Mouse (Mus musculus): ENCODE results near the gene Gpr85.
"Not testable (repeated sequence)": the region's sequence is repeated elsewhere in the genome, so short reads cannot be mapped to it uniquely, and the experiment has no call there.

The Gpr85 gene

DNA sequence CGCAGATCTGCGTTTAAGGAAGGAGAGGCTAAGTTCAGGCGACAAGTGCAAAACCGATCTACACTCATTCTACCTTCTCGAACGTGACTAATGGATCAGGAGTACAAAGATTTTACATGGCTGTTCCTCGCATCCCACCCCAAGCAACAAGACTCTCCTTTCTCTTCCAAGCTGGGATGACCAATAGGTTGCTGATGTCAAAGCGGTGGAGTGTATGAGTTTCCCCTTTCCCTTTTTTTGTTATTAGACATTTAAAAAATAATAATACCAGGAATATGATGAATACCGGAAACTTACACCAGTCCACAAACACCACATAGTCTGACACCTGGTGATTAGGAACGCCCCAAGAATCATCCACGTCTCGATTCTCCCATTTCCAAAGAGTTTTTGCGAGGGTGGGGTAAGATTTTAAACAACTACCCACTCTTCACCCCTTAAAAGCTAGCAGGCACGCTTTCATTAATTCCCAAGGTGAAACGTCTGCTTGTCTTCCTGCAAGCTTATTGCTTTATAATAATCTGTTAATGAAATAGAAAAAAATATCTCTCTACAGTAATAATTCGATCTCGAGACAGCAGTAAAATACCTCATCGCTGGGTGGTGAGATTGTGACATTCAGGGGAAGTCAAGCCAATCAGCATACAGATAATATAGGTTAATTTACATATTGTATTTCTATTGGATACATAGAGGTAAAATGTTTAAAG is at the start of gene Gpr85:
Gene Gpr85, minus strand, starts transcription at position 598 of the 710 bp plus-strand sequence.
- no peak for DNase-seq (ENCODE audit: low read depth in 1 of 2, low spot score in 2 of 2)

DNA sequence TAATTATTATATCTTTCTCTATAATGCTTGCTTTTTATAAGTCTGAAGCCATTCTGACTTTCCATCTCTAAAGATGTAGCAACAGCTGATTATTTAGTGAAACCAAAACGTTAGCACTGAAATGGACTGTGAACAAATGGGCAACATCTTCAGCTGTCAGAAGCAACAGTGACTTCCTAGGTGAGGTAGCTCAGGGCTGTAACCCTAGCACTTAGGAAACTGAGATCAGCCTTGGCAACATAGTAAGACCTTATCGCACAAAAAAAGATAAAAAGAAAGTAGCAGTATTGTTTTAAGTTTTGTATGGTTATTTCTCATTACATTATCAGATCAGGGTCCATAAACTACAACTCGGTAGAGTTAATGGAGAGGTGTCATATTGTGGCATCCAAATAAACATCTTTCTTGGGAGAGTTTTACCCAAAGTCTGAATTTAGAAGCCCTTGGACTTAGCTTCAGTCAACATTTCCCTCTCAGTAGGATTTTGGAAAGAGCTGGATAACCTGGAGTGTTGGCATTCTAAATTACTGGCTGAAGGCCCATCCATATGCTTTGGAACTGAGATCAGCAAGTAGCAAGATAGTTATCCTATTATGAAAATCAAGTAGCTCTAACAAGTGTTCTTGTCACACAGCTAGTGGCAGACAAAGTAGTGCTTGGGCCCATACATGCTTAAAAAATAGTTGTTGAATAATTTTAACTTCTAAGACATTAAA is 45.3 kb upstream of the Gpr85 start:
- no peak for DNase-seq (ENCODE audit: low read depth in 1 of 2, low spot score in 2 of 2)

DNA sequence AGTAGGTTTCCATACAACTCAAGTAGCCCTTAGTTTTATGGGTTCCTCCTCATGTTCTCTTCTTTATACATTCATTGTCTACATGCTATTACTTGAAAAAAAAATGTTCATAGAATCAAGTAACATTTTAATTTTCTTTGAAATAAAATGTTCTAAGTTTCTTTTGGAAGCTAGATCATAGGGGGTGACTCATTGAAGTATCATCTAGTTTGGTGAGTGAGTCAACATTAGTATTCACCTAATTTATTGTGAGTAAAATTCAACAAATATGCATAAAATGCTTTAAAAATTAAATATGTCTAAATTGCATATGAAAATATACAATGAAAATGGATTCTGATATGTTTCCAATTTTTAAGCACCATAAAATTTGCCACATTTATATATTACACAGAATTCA is 43.2 kb upstream of the Gpr85 start:
- DNase-seq (ENCODE audit: low read depth in 1 of 2, low spot score in 2 of 2): no peak

DNA sequence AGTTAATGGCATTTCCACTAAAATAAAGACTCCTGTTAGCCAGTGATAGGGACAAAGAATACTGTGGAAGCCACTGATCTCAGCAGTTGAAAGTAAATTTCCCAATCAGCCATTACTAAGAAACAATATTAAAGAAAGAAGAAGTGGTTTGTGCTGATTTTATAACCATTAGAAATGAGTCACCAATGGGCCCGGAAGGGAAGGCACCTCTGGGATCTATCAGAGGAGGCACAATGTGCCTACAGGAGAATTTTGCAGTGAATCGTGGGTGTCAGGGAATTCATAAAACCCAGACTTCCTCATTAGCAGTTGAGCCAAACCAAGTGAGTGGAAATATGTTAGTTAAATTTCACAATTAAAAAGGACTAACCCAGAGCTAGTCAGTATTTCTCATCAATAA is 34.2 kb upstream of the Gpr85 start:
- peak; percentile 10 to 17 for DNase-seq (ENCODE audit: low read depth in 1 of 2, low spot score in 2 of 2)

DNA sequence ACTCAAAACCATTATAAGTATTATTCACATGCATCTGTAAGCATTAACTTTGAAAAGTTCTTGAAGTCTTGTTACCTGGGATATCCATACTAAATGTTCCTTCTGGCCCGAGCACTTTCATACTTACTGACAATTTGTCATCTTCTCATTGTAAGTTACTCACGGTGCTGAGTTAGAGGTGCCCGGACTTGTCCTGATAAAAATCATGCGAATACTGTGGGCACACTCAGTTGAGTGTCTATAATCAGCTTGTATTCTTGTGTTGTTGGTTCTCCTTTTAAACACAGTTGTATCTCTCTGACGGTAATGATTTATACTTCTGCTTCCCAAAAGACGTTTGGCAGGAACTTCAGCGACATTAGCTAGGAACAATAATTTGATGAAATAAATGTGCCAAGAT is 32.3 kb upstream of the Gpr85 start:
- DNase-seq (ENCODE audit: low read depth in 1 of 2, low spot score in 2 of 2): no peak

DNA sequence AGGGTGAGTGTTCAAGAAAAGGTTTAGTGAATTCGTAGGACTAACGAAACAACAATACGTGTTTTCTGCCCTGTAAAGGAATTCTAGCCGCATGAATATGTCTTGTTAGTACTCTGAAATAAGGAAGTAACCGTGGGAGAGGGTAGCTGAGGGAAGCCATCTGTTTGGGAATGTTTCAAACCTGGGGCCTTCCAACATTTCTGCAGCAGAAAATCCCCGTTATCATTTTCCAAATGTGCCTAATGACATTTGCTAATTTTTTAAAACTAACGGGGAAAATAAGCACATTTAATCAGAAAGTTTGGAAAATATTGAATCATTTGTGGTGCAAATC is 31.9 kb upstream of the Gpr85 start:
- DNase-seq (ENCODE audit: low read depth in 1 of 2, low spot score in 2 of 2): no peak

DNA sequence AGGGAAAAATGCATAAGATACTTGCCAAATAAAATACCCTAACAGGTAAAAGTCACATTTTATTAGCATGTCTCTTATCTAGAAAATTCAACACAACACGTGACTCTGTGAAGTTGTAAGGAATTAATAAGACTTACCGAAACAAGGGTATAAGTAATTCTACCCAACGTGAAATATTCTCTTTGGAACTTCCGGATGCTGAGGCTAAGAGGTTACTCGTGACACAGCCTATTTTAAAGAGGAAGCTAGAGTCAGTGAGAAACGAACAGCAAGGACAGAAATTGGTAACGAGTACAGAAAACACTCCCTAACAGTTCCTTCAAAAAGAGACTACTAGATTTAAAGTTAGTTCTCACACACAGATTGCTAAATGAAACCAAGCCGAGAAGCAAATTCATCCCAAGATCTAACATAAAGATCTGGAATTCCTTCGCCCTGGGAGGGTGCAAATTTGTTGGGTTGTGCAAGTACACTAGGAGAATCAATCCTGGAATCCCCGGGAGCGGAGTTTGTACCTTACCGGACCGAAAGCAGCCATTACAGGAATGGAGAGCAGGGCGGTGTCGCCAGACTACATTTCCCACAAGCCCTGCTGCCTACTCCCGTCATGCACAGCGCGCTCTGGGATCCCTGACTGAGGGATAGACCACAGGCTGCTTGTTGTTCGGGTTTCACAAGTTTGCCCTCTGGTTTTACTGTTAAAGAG is 31.3 kb upstream of the Gpr85 start, which contains the start of gene 2610001J05Rik:
Gene 2610001J05Rik, minus strand, starts transcription at position 600 of the 706 bp plus-strand sequence.
- DNase-seq (ENCODE audit: low read depth in 1 of 2, low spot score in 2 of 2): peak; percentile 72 to 77

DNA sequence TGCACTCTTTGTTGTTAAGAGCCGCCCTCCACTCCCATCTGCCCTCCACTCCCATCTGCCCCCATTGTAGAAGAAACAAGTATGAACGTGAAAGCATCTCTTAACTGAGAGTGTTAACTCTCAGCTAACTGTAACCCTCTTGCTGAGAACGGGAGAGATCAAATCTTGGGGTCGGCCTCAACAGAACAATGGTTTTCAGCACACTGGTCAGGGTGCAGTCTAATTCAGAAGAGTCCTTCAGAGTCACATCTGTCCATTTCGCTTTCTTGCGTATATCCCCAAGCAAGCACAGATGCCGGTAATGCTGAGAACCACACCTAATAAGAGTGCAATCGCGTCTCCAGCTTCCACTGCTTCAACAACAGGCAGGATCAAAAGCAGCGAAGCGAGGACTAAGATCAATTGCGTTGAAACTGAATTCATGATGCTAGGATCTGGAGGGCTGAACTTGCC is 30.6 kb upstream of the Gpr85 start:
- no peak for DNase-seq (ENCODE audit: low read depth in 1 of 2, low spot score in 2 of 2)

DNA sequence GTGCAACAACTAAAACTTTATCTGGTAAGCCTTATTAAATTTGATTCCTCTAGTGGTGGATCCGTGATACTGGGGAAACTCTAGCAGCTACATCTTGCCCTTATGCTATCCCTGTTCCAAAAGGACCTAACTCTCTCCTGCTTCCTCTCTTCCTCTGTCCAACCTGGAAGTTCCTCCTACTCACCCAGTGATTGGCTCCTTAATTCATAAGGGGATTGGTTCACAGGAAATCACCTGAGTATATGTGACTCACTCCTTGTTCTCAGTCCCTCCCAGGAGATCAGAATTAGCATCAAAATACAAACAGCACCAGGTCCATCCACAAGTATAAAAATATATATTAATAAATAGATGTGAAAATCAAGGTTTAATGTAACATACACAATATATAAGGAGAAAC is 20.9 kb upstream of the Gpr85 start:
- no peak for DNase-seq (ENCODE audit: low read depth in 1 of 2, low spot score in 2 of 2)

DNA sequence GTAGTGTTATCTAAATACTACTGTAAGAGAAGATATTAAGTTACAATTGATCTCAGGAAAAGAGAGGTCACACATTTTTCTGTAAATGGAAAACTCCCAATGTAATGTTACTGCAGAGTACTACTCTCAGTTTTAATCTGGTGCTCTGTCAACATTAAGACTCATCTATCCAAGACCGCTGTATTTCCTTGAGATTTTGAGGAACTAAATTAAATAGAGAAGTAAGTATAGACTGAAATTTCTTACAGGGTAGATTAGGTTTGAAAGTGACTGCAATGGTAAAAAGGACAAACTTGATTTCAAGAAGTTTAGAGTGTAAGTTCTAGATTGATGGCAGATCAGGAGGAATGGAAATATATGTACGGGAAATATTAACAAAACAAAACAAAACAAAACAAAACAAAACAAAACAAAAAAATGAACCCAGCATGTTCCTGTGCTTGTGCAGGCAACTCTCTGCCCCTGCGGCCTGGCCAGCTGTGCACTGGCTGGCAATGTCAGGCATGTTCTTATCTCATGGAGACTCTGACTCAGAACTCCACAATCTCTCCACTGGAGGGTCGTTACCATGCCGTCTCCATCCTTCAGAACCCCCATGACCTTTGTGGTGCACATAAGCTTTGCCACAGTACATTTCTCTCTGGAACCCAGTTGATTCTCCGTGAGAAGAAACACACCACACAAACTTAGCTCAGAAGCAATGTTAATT is 20.3 kb upstream of the Gpr85 start:
- DNase-seq (ENCODE audit: low read depth in 1 of 2, low spot score in 2 of 2): no peak

DNA sequence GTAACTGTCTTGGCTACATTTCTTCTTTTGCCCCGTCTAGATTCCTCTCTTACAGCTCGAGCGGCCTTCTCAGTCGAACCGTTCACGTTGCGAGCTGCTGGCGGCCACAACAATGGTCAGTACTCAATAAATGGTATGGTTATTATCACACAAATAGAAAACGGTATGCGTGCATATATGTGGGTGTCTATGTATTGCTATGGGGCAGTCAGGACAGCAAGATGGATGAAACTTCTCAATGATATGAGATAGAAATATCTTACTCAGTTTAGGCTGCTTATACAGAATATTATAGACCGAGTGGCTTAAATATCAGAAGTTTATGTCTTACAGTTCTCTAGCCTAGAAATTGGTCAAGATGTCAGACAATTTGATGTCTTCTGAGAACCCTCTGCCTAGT is 14.5 kb upstream of the Gpr85 start:
- no peak for DNase-seq (ENCODE audit: low read depth in 1 of 2, low spot score in 2 of 2)

DNA sequence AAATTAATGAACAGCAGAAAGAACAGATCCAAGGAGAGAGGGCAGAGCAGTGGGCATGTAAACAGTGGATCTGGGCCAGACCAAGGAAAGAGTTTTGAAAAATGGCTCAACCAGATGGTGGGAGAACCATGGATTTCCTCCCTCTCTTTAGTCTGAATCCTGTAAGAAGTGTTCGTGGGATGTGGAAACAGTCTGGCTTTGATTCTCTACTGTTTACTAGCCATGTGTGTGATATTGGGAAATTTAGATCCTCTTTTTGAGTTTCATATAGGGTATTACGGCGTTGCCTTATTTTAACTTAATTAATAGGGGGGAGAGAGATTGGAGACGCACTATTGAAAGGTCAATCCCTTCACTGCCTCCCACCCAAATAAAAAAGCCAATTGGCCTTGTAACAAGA is 13.5 kb upstream of the Gpr85 start:
- DNase-seq (ENCODE audit: low read depth in 1 of 2, low spot score in 2 of 2): no peak

DNA sequence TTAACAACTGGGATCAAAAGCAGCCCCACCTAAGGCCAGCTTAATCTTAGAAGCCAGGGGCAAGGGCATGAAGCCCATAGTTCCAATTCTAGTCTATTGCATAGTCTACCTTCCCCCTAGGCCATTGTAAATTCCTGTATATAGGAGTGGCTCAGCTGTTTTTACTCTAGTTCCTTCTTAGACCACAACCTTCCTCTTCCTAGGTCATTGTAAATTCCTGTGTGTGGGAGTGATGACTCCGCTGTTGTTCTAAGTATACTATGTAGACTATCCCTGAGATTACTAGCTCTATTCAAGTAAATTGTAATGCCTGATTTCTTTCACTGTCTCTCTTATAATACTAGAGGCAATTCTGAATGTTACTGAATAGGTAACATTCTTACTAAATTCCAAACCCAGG is 6.3 kb upstream of the Gpr85 start:
- not testable (repeated sequence) for DNase-seq (ENCODE audit: low read depth in 1 of 2, low spot score in 2 of 2)

DNA sequence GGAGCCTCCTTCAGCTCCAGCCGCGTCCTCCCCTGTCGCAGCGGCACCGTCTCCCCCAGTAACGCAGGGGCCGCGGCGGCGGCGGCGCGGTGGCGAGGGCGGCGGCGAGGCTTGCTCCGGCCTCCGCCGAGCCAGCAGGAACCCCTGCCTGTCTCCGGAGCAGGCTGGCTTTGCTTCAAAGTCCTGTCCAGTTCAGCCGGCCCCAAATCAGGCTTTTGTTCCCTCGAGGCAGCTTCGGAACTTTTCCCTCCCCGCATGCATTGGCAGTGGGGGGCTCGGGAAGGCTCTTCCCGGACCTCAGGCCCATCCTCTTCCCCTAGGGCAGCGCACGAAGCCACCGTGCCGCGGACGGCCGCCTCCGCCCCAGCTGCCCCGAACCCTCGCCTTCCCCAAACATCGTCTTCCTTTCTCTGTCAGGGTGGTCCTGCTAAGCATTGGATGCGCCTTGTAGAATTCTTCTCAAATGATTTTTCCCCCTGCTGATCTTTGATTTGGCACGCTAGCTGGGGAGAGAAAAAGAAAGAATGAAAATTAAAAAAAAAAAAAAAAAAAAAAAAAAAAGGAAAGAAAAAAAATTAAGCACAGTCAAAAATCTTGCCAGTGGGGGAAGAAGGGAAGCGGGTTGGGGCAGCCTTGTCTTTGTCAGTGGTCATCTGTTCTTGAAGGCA is 931 bp downstream of the Gpr85 start:
- DNase-seq (ENCODE audit: low read depth in 1 of 2, low spot score in 2 of 2): peak in 1 of 2 experiments; percentile 7

DNA sequence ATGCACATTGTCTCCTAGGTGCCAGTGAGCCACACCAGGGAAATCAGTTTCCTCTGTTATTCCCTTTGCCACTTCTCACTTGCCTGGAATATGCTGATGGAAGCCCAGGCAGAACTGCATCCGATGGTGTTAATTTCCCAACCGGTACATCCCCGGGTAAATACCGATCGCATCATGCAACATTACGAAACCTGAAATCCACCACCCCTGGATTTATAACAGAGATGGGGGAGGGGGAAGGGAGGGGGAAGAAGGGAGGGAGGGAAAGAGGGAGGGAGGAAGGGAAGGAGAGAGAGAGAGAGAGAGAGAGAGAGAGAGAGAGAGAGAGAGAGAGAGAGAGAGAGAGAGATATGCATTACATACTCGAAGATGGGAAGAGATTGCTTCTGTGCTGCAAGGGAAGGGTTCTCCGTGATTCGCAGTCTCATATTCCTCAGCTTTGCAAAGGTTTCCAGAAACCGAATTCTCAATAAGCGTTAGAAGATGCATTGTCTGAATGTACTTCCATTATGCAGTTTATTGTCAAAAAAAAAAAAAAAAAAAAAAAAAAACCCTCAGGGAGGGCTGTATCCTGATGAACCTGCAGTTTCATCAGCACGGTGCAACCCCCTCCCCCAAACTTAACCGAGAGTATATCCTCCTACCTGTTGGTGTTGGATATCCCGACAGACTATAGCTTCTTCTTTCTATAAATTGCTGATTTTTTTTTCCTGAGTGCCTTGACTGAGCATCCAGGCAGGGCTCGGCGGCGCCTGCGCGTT is 1.6 kb downstream of the Gpr85 start:
- no peak for DNase-seq (ENCODE audit: low read depth in 1 of 2, low spot score in 2 of 2)

DNA sequence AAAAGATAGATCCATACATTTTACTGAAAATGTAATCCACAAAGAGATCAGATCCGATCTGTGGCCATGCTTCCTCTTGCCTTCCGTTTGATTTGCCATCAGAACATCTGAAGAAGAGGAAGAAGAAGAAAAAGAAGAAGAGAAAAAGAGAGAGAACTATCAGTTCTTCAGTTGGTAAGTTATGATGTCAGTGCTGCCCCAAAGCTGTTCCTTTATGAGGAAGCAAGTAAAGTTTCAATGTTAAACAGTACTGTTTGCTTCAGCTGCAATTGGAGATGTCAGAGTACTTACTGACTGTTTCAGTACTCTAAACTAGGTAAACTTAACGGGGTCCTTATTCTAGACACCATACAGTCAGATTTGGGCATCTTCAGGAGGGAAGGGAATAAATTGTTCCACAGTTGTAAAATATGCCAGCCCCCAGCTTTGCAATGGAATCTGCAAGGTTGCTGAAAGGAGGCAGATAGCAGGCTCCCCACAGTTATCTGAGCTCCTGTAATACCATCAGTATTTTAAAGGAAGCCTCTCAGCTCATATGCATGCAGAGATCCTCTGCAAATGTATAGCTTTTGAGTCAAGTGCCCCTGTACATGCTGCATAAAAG is 2.7 kb downstream of the Gpr85 start:
- DNase-seq (ENCODE audit: low read depth in 1 of 2, low spot score in 2 of 2): no peak

DNA sequence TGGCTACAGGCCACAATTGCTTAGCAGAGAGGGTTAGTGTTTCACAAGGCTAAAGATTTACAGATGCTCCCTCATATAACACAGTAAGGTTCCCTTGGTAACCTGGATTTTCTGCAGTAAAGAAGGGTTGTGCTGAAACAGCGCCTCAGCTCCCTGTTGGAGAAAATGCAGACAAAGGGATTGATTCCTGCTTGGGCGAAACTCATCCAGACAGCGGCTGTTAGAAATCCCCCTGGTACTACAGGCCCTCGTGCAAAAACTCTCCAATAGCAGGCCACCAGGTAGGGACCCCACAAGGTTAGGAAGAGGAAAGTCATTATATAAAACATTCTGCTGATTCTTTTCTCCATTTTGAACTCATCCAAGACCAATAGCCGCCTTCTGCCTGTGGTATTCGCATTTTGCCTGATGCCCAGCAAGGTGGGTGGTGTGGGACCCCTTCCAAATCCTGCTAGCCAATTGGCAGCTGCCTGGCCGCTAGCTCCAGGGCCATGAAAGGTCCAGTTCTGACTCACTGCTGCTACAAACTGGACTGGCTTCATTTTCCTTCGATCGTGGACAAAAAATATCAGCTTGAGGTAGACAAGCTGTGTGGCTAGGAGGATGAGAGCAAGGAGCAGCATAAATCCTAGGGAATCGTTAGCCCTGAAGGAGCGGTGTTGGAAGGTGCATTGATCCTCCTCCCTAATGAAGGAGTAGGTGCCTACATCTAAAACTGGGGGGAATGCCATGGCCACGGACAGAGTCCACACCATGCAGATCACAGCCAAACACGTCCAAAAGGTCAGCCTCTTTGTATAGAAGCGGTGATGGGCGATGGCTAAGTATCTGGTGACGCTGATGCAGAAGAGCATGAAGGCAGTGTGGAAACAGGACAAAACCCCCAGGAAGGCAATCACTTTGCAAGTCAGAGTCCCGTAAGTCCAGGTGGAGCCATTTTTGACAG is 3.7 kb downstream of the Gpr85 start:
- DNase-seq (ENCODE audit: low read depth in 1 of 2, low spot score in 2 of 2): no peak

DNA sequence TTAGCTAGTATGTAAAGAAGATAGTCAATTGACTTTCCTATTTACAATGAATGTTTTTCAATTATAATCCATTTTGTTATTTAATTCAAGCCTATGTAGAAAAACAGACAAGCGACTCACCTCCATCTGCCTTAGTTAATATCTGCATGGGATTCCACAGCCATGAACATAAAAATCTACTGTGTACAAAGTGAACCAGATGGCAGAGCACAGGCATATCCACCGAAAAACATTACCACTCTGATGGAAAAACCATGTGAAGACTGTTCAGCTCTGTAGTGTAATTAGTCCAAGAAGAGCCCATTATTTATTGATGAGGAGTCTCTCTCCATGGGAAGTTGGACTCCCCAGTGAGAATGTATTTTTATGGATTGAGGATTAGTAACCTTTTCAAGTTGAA is 7.0 kb downstream of the Gpr85 start:
- DNase-seq (ENCODE audit: low read depth in 1 of 2, low spot score in 2 of 2): no peak

DNA sequence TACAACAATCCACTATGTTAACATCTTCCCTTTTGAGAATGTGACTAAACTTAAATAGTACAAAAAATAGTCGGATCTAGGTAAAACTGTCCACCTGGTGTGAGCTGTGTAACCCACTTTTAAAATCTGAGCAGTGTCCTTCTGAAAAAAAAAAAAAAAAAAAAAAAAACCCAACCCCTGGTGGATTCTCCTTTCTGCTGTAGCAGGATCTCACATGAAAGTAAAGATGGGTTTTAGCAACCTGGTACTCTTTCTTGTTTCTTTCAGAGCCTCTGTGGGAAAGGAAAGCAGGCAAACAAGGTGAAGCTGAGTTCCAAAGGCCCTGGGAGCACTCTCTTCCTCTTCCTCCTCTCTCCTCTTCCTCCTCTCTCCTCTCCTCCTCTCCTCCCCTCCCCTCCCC is 10.9 kb downstream of the Gpr85 start:
- no peak for DNase-seq (ENCODE audit: low read depth in 1 of 2, low spot score in 2 of 2)

Data from monocyte, adult 2 months (primary cell).